Mouse (Mus musculus) embryonic facial prominence, embryonic 14.5 days (tissue): Measurements from ENCODE around the gene Elfn1. TPM values are rescaled to one million over a fixed set of nuclear protein-coding genes. Genes with fewer than 3 reads are reported as not detected.
A peak's percentile ranks its signal among the peaks of the same experiment; 100 is the strongest.
"Not testable (repeated sequence)": the region's sequence is repeated elsewhere in the genome, so short reads cannot be mapped to it uniquely, and the experiment has no call there.

Source experiments
- ATAC-seq: fragments of 200-750 bp; cut with Nextera tagmentation; 2 replicates; pipeline ENCODE4 v1.8.0; 2017; ENCODE audit warnings: low read depth, moderate number of reproducible peaks, moderate TSS enrichment
- DNase-seq: peaks from one replicate; pipeline ENCODE4 v3.0.0-alpha.2; 2015; ENCODE audit warnings: low spot score
- H3K27ac ChIP-seq: fragments of 300-500 bp; sonication (generic); replicated peaks from 2 replicates; pipeline ENCODE4 v1.5.1; 2014; ENCODE audit warnings: low read depth, mild to moderate bottlenecking, low read length, moderate library complexity
- H3K27me3 ChIP-seq: fragments of 300-500 bp; sonication (generic); replicated peaks from 2 replicates; pipeline ENCODE4 v1.6.1; 2014; ENCODE audit warnings: low read length; ENCODE audit not compliant: control insufficient read depth, insufficient read depth
- H3K36me3 ChIP-seq: fragments of 300-500 bp; sonication (generic); 2 replicates; pipeline ENCODE4 v1.6.1; 2014; ENCODE audit warnings: low read length, mixed read lengths; ENCODE audit not compliant: control insufficient read depth, insufficient read depth
- H3K4me1 ChIP-seq: fragments of 300-500 bp; sonication (generic); 2 replicates; pipeline ENCODE4 v1.6.1; 2014; ENCODE audit warnings: antibody characterized with exemption, low read length; ENCODE audit not compliant: control insufficient read depth, insufficient read depth
- H3K4me2 ChIP-seq: fragments of 300-500 bp; sonication (generic); 2 replicates; pipeline ENCODE4 v1.6.1; 2014; ENCODE audit warnings: low read depth, mild to moderate bottlenecking, low read length, moderate library complexity, mixed read lengths
- H3K4me3 ChIP-seq: fragments of 300-500 bp; sonication (generic); 2 replicates; pipeline ENCODE4 v1.5.1; 2014; ENCODE audit warnings: low read depth, mild to moderate bottlenecking, low read length
- H3K9ac ChIP-seq: fragments of 300-500 bp; sonication (generic); 2 replicates; pipeline ENCODE4 v1.6.1; 2014; ENCODE audit warnings: low read depth, mild to moderate bottlenecking, low read length, moderate library complexity, mixed read lengths
- H3K9me3 ChIP-seq: fragments of 300-500 bp; sonication (generic); 2 replicates; pipeline ENCODE4 v1.6.1; 2016; ENCODE audit warnings: low read length; ENCODE audit not compliant: control insufficient read depth
- WGBS: fragments of 180-500 bp; shearing (Covaris S2); extraction: QIAGEN DNeasy Blood & Tissue Kit; methylation state at CpG from one replicate; pipeline ENCODE4 v1.1.7; 2014; 5-methylcytosine and 5-hydroxymethylcytosine counted together
- polyA plus RNA-seq: library from polyadenylated mRNA; unstranded; fragments of >200 nt; fragmentation: Nextera tagmentation; extraction: Ambion mirVana; gene quantifications from 2 replicates; pipeline ENCODE4 v1.2.1, GENCODE M21; 2014

Gene Elfn1
- polyA plus RNA-seq, 1 experiment from 2014 or later, result 1.3 TPM

DNA sequence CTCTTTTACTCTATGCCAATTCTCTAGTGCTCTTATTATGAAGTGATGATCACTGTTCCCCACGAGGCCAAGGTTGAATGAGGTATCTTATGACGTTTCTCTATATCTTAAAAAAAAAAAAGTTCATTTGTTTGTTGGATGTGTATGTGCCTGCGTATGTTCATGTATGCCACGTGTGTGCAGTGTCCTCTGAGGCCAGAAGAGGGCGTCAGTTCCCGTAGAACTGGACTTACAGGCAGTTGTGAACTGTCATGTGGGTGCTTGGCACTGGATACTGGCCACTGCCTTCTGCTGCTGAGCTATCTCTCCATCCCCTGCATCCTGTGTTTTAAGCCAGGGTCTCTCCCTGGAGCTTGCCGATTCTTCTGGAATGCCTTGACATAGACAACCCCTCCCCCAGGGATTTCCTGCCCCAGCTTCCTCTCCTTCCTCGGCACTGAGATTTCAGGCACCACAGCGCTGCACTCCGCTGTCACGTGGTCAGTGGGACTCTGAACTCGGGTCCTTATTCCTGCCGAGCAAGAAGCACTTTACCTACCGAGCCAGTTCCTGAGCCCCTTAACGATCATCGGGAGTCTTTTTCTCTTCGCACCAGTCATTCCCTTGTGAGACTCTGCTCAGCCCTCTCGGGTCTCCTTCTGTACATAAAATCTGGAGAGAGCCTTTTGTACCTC lies 77.5 kb downstream of the Elfn1 start:
- H3K9me3 ChIP-seq, result peaks cover 12% of the 10 kb centered on the region
- no peak overlapping the region for H3K4me2 ChIP-seq
- ATAC-seq, result no peak
- H3K27me3 ChIP-seq, result no peaks in the 10 kb centered on the region; the same call in 1 of the 2 replicates
- no peak overlapping the region for H3K27ac ChIP-seq
- no peak overlapping the region for H3K9ac ChIP-seq
- no peak overlapping the region for H3K4me3 ChIP-seq
- H3K36me3 ChIP-seq, result no peaks in the 10 kb centered on the region
- H3K4me1 ChIP-seq, result no peaks in the 10 kb centered on the region
- DNase-seq, result no peak
- whole genome bisulfite sequencing, result 39% methylated on average over 17 of the region's 18 CpGs

DNA sequence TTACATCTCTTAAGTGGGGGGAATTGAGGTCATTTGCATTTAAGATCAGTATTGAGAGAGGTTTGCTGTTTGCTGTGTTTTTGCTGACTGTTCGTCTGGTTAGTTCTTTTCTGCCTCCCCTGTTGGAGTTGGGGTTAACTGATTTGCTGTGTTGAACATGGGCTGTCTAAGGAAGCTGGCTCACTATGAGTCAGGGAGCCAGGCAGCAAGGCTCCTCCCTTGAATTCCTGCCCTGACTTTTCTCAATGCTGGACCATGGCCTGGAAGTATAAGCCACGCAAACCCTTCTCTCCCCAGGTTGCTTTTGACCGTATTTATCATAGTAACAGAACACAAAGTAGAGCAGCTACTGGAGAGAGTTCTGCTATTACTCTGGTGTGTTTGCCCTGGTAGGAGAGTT lies 83.8 kb downstream of the Elfn1 start:
- Histone ChIP-seq H3K36me3 (no peaks in the 10 kb centered on the region), H3K4me2 (no peak overlapping the region), H3K27me3 (no peaks in the 10 kb centered on the region), H3K27ac (no peak overlapping the region), H3K4me3 (no peak overlapping the region), H3K9ac (no peak overlapping the region), H3K4me1 (no peaks in the 10 kb centered on the region; the same call in 1 of the 2 replicates), H3K9me3 (peaks cover 25% of the 10 kb centered on the region)
- DNase-seq, result no peak
- 91% methylated on average over 3 of the region's 3 CpGs for WGBS
- ATAC-seq, result no peak

DNA sequence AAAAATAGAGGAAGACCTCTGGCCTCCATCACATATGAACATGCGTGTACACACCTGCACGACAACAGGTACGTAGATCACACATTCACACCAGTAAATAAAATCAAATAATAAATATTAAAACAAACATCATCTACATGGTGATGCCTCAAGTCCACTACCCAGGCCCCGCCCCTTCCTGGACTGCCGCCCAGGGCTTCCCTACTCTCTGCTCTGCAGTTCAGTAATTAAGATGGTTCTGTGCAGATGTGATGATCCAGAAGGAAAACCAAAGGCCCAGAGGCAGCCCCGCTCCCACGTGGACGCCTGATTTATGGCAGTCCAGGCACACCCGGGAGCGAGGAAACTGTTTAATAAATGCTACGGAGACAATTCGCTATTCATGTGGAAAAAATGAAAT lies 90.6 kb downstream of the Elfn1 start:
- H3K9ac ChIP-seq, H3K4me1 ChIP-seq, DNase-seq, H3K4me3 ChIP-seq, ATAC-seq, H3K9me3 ChIP-seq, H3K27ac ChIP-seq, H3K27me3 ChIP-seq, H3K4me2 ChIP-seq, H3K36me3 ChIP-seq: not testable (repeated sequence)
- WGBS, result 66% methylated on average over 11 of the region's 12 CpGs

GRCm38 (mm10) chr5:139998916-139999315 lies 91.2 kb downstream of the Elfn1 start:
- Histone ChIP-seq H3K4me1 (peaks cover 3% of the 10 kb centered on the region; the same call in 1 of the 2 replicates), H3K4me3 (no peak overlapping the region), H3K27me3 (no peaks in the 10 kb centered on the region), H3K36me3 (no peaks in the 10 kb centered on the region), H3K4me2 (no peak overlapping the region), H3K9ac (no peak overlapping the region), H3K27ac (no peak overlapping the region), H3K9me3 (no peaks in the 10 kb centered on the region)
- WGBS, result 38% methylated on average over 1 of the region's 6 CpGs
- DNase-seq (no peak), ATAC-seq (no peak)

- Histone ChIP-seq H3K27me3 (no peaks in the 10 kb centered on the region), H3K4me3 (no peak overlapping the region), H3K4me1 (peaks cover 3% of the 10 kb centered on the region; the same call in 1 of the 2 replicates), H3K9ac (no peak overlapping the region), H3K9me3 (no peaks in the 10 kb centered on the region), H3K4me2 (no peak overlapping the region), H3K36me3 (no peaks in the 10 kb centered on the region), H3K27ac (no peak overlapping the region)
- WGBS, result 34% methylated on average over 3 of the region's 3 CpGs
- DNase-seq (no peak), ATAC-seq (no peak)
Observed at GRCm38 (mm10) chr5:140002541-140002940, 94.8 kb downstream of the Elfn1 start.

GRCm38 (mm10) chr5:140006861-140007260 lies 99.1 kb downstream of the Elfn1 start:
- Histone ChIP-seq H3K4me3 (no peak overlapping the region), H3K4me1 (no peaks in the 10 kb centered on the region), H3K9me3 (no peaks in the 10 kb centered on the region), H3K27me3 (no peaks in the 10 kb centered on the region), H3K36me3 (no peaks in the 10 kb centered on the region), H3K9ac (no peak overlapping the region), H3K27ac (no peak overlapping the region), H3K4me2 (no peak overlapping the region)
- DNase-seq, result peak; percentile 59
- ATAC-seq, result no peak
- WGBS, result 52% methylated on average over 8 of the region's 8 CpGs

GRCm38 (mm10) chr5:140007656-140008522 lies 100.1 kb downstream of the Elfn1 start:
- no peak overlapping the region for H3K9ac ChIP-seq
- H3K4me1 ChIP-seq, result no peaks in the 10 kb centered on the region
- no peaks in the 10 kb centered on the region for H3K36me3 ChIP-seq
- no peak overlapping the region for H3K27ac ChIP-seq
- ATAC-seq (peak; percentile 47; the same call in 1 of the 2 replicates), DNase-seq (peak; percentile 40)
- no peaks in the 10 kb centered on the region for H3K27me3 ChIP-seq
- H3K9me3 ChIP-seq, result no peaks in the 10 kb centered on the region
- WGBS, result 46% methylated on average over 8 of the region's 9 CpGs
- no peak overlapping the region for H3K4me2 ChIP-seq
- H3K4me3 ChIP-seq, result no peak overlapping the region

GRCm38 (mm10) chr5:140008523-140008806 lies 100.7 kb downstream of the Elfn1 start:
- Histone ChIP-seq H3K4me3 (no peak overlapping the region), H3K27ac (no peak overlapping the region), H3K4me1 (no peaks in the 10 kb centered on the region), H3K36me3 (no peaks in the 10 kb centered on the region), H3K9ac (no peak overlapping the region), H3K4me2 (no peak overlapping the region), H3K27me3 (no peaks in the 10 kb centered on the region), H3K9me3 (no peaks in the 10 kb centered on the region)
- ATAC-seq, result no peak
- DNase-seq, result no peak
- WGBS, result 67% methylated on average over 5 of the region's 5 CpGs
